Mouse (Mus musculus) ES-E14 (cell line): Measurements from ENCODE around the gene Coch. TPM values are rescaled to one million over a fixed set of nuclear protein-coding genes. Genes with fewer than 3 reads are reported as not detected.

Experiments used
- DNase-seq: peaks from one replicate; pipeline ENCODE4 v3.0.0-alpha.2; 2013; ENCODE audit warnings: low read depth, low spot score
- H3K27ac ChIP-seq: 2 replicates; pipeline ENCODE4 v1.5.1; 2012; ENCODE audit warnings: low read depth, mild to moderate bottlenecking, low read length, moderate library complexity, mixed read lengths; ENCODE audit not compliant: poor library complexity, insufficient read depth, severe bottlenecking
- H3K36me3 ChIP-seq: 2 replicates; pipeline ENCODE4 v1.6.1; 2012; ENCODE audit warnings: mild to moderate bottlenecking, low read length, moderate library complexity, mixed read lengths; ENCODE audit not compliant: control insufficient read depth, poor library complexity, insufficient read depth, severe bottlenecking
- H3K4me1 ChIP-seq, 2 experiments: fragments of 150-350 bp in 1 of 2; sonication (generic) in 1 of 2; 2 replicates each; pipeline ENCODE4 v1.6.1; 2012; ENCODE audit warnings: low read length in 2 of 2, mild to moderate bottlenecking in 1 of 2, mixed read lengths in 1 of 2; ENCODE audit not compliant: control insufficient read depth in 2 of 2, insufficient read depth in 2 of 2, poor library complexity in 1 of 2
- H3K4me3 ChIP-seq, 2 experiments: fragments of 150-350 bp in 1 of 2; sonication (generic) in 1 of 2; 2 replicates each; pipeline ENCODE4 v1.5.1; 2012; ENCODE audit warnings: low read length in 2 of 2, low read depth in 1 of 2, mild to moderate bottlenecking in 1 of 2, mixed read lengths in 1 of 2; ENCODE audit not compliant: insufficient read depth in 1 of 2, poor library complexity in 1 of 2, severe bottlenecking in 1 of 2
- H3K9ac ChIP-seq: 2 replicates; pipeline ENCODE4 v1.6.1; 2012; ENCODE audit warnings: low read depth, mild to moderate bottlenecking, low read length, mixed read lengths; ENCODE audit not compliant: poor library complexity, insufficient read depth, severe bottlenecking
- H3K9me3 ChIP-seq: fragments of 150-350 bp; sonication (generic); 2 replicates; pipeline ENCODE4 v1.6.1; 2012; ENCODE audit warnings: low read depth, mild to moderate bottlenecking, low read length; ENCODE audit not compliant: control insufficient read depth, insufficient read depth
- CHD2 ChIP-seq: IDR thresholded peaks from 2 replicates; pipeline ENCODE4 v1.6.1; 2014; ENCODE audit warnings: mild to moderate bottlenecking, low read depth, low read length, inconsistent platforms
- HCFC1 ChIP-seq: IDR thresholded peaks from 2 replicates; pipeline ENCODE4 v1.6.1; 2012; ENCODE audit warnings: low read length, inconsistent platforms, borderline replicate concordance; ENCODE audit not compliant: insufficient read depth
- MAFK ChIP-seq: IDR thresholded peaks from 2 replicates; pipeline ENCODE4 v1.6.1; 2014; ENCODE audit warnings: mild to moderate bottlenecking, low read depth, low read length, inconsistent platforms; ENCODE audit not compliant: insufficient read depth
- ZC3H11A ChIP-seq: IDR thresholded peaks from 2 replicates; pipeline ENCODE4 v1.6.1; 2012; ENCODE audit warnings: low read depth, mild to moderate bottlenecking, inconsistent platforms, low read length, borderline replicate concordance
- ZNF384 ChIP-seq: IDR thresholded peaks from 2 replicates; pipeline ENCODE4 v1.6.1; 2012; ENCODE audit warnings: low read depth, low read length, inconsistent platforms
- in situ Hi-C, 2 experiments: fragments of 600-800 bp; cut with MboI; formaldehyde crosslinking; loops; one replicate each; pipeline ENCODE4 v1.15.1; 2025; ENCODE audit warnings: low sequenced_read_pairs in 2 of 2, inconsistent platforms in 1 of 2; ENCODE audit not compliant: unreplicated experiment in 2 of 2
- total RNA-seq: library from RNA; depleted of rRNA; stranded (reverse); fragments of 300-350 nt; gene quantifications from 2 replicates; pipeline ENCODE4 v1.2.3, GENCODE M21; 2012; rRNA removed

The Coch gene
- total RNA-seq, result 26.3 and 35.3 TPM in 2 replicates

GRCm38 (mm10) chr12:51593229-51594029, at the start of gene Coch:
Gene Coch (plus strand): TSS chr12:51593341.
- H3K4me1 ChIP-seq, result no peaks in the 10 kb centered on the region

GRCm38 (mm10) chr12:51543402-51543960, 49.7 kb upstream of the Coch start:
- H3K36me3 ChIP-seq, result no peaks in the 10 kb centered on the region
- in situ Hi-C loops, result no loop called here
- TF ChIP-seq ZNF384 (no peak), HCFC1 (no peak), ZC3H11A (no peak), MAFK (no peak), CHD2 (no peak)
- no peaks in the 10 kb centered on the region for H3K9me3 ChIP-seq
- no peak overlapping the region for H3K9ac ChIP-seq
- H3K4me1 ChIP-seq, result no peaks in the 10 kb centered on the region
- no peak overlapping the region for H3K27ac ChIP-seq
- DNase-seq, result no peak
- no peak overlapping the region for H3K4me3 ChIP-seq

More at GRCm38 (mm10) chr12:51593229-51594029, at the start of gene Coch:
- DNase-seq, result no peak
- in situ Hi-C loops, result no loop called here
- peak within 1 kb of the TSS; percentile 69 to 70 for H3K4me3 ChIP-seq
- no peak within 1 kb of the TSS for H3K27ac ChIP-seq
- H3K36me3 ChIP-seq, result no peaks in the 10 kb centered on the region
- H3K9ac ChIP-seq, result peak within 1 kb of the TSS; percentile 47
- H3K9me3 ChIP-seq, result no peaks in the 10 kb centered on the region
- no peak for TF ChIP-seq ZNF384
- TF ChIP-seq CHD2, result no peak
- no peak for TF ChIP-seq HCFC1
- TF ChIP-seq ZC3H11A, result no peak
- no peak for TF ChIP-seq MAFK

- H3K36me3 ChIP-seq, result no peaks in the 10 kb centered on the region
- in situ Hi-C loops, result no loop called here
- H3K4me1 ChIP-seq, result no peaks in the 10 kb centered on the region
- no peak overlapping the region for H3K4me3 ChIP-seq
- DNase-seq, result no peak
- H3K9me3 ChIP-seq, result no peaks in the 10 kb centered on the region
- TF ChIP-seq ZNF384 (no peak), ZC3H11A (no peak), MAFK (no peak), HCFC1 (no peak), CHD2 (no peak)
- no peak overlapping the region for H3K27ac ChIP-seq
- H3K9ac ChIP-seq, result no peak overlapping the region
Observed at GRCm38 (mm10) chr12:51555041-51555440, 38.1 kb upstream of the Coch start.

- Histone ChIP-seq H3K4me3 (no peak overlapping the region), H3K9ac (no peak overlapping the region), H3K9me3 (no peaks in the 10 kb centered on the region), H3K4me1 (no peaks in the 10 kb centered on the region), H3K27ac (no peak overlapping the region), H3K36me3 (no peaks in the 10 kb centered on the region)
- no peak for DNase-seq
- TF ChIP-seq HCFC1, result no peak
- no peak for TF ChIP-seq ZC3H11A
- in situ Hi-C loops, result no loop called here
Observed at GRCm38 (mm10) chr12:51561416-51561815, 31.7 kb upstream of the Coch start.

- in situ Hi-C loops, result no loop called here
- Histone ChIP-seq H3K9me3 (no peaks in the 10 kb centered on the region), H3K36me3 (no peaks in the 10 kb centered on the region), H3K27ac (no peak overlapping the region), H3K4me3 (no peak overlapping the region), H3K4me1 (no peaks in the 10 kb centered on the region), H3K9ac (no peak overlapping the region)
- no peak for TF ChIP-seq ZC3H11A
- TF ChIP-seq MAFK, result no peak
- no peak for TF ChIP-seq ZNF384
- no peak for TF ChIP-seq HCFC1
- TF ChIP-seq CHD2, result no peak
- no peak for DNase-seq
Observed at GRCm38 (mm10) chr12:51567225-51567624, 25.9 kb upstream of the Coch start.
